Mouse (Mus musculus): ENCODE data around the gene Nudt7.

GRCm38 (mm10) chr8:114123611-114124010, 9.7 kb upstream of the Nudt7 start:
- no peak for TF ChIP-seq POLR2A (IDR thresholded peaks at IDR 0.05; ENCODE audit: insufficient read depth, low read depth, low read length)
- TF ChIP-seq CTCF (IDR thresholded peaks at IDR 0.05): no peak
- TF ChIP-seq EP300 (IDR thresholded peaks at IDR 0.05; ENCODE audit: insufficient read depth, low read depth, low read length): no peak

Data from heart, adult 2 months (tissue).